Mouse (Mus musculus) stomach, embryonic 16.5 days (tissue): ENCODE measurements around the gene Mrpl58. TPM values are rescaled to one million over a fixed set of nuclear protein-coding genes. Genes with fewer than 3 reads are reported as not detected.

Experiments used
- ATAC-seq: fragments of 200-750 bp; cut with Nextera tagmentation; 2 replicates; pipeline ENCODE4 v1.8.0; 2017; ENCODE audit warnings: moderate number of reproducible peaks, moderate TSS enrichment; ENCODE audit not compliant: insufficient read depth, low FRiP score
- H3K27ac ChIP-seq: fragments of 300-500 bp; sonication (generic); 2 replicates; pipeline ENCODE4 v1.5.1; 2014; ENCODE audit warnings: low read length
- H3K27me3 ChIP-seq: fragments of 300-500 bp; sonication (generic); 2 replicates; pipeline ENCODE4 v1.6.1; 2014; ENCODE audit warnings: low read length, control low read depth, mixed read lengths; ENCODE audit not compliant: control insufficient read depth, insufficient read depth
- H3K36me3 ChIP-seq: fragments of 300-500 bp; sonication (generic); 2 replicates; pipeline ENCODE4 v1.6.1; 2014; ENCODE audit warnings: low read length; ENCODE audit not compliant: control insufficient read depth, insufficient read depth
- H3K4me1 ChIP-seq: fragments of 300-500 bp; sonication (generic); 2 replicates; pipeline ENCODE4 v1.6.1; 2014; ENCODE audit warnings: low read length, control low read depth, mixed read lengths; ENCODE audit not compliant: control insufficient read depth, insufficient read depth
- H3K4me2 ChIP-seq: fragments of 300-500 bp; sonication (generic); 2 replicates; pipeline ENCODE4 v1.6.1; 2014; ENCODE audit warnings: low read depth, low read length, mixed read lengths
- H3K4me3 ChIP-seq: fragments of 300-500 bp; sonication (generic); replicated peaks from 2 replicates; pipeline ENCODE4 v1.5.1; 2014; ENCODE audit warnings: mild to moderate bottlenecking, low read length
- H3K9ac ChIP-seq: fragments of 300-500 bp; sonication (generic); 2 replicates; pipeline ENCODE4 v1.6.1; 2014; ENCODE audit warnings: low read length
- H3K9me3 ChIP-seq: fragments of 300-500 bp; sonication (generic); replicated peaks from 2 replicates; pipeline ENCODE4 v1.6.1; 2016; ENCODE audit warnings: low read length, control low read depth; ENCODE audit not compliant: control insufficient read depth
- WGBS: fragments of 180-500 bp; shearing (Covaris S2); extraction: QIAGEN DNeasy Blood & Tissue Kit; methylation state at CpG from one replicate; pipeline ENCODE4 v1.1.7; 2014; 5-methylcytosine and 5-hydroxymethylcytosine counted together
- polyA plus RNA-seq: library from polyadenylated mRNA; unstranded; fragments of >200 nt; fragmentation: Nextera tagmentation; extraction: Ambion mirVana; gene quantifications from 2 replicates; pipeline ENCODE4 v1.2.1, GENCODE M21; 2015

Mrpl58 gene
- 160 and 162 TPM in 2 replicates for polyA plus RNA-seq

- Histone ChIP-seq H3K4me2 (peak within 1 kb of the TSS; percentile 89), H3K27ac (peak within 1 kb of the TSS; percentile 88), H3K9me3 (no peaks in the 10 kb centered on the region), H3K36me3 (0 out of 2 replicates have a peak, but pooled peaks cover 4% of the 10 kb centered on the region), H3K4me1 (peaks cover 10% of the 10 kb centered on the region), H3K27me3 (no peaks in the 10 kb centered on the region), H3K4me3 (peak within 1 kb of the TSS; percentile 72), H3K9ac (peak within 1 kb of the TSS; percentile 91)
- WGBS: 3% methylated on average over 50 of the region's 50 CpGs
- ATAC-seq: peak; percentile 90
These were observed at the start of gene Mrpl58 for GRCm38 (mm10) chr11:115403338-115404124. TSS of gene Mrpl58 (plus strand) at chr11:115403752.

- Histone ChIP-seq H3K27ac (no peak overlapping the region), H3K9me3 (no peaks in the 10 kb centered on the region), H3K4me1 (peaks cover 7% of the 10 kb centered on the region; the same call in 1 of the 2 replicates), H3K9ac (no peak overlapping the region), H3K4me2 (no peak overlapping the region), H3K4me3 (no peak overlapping the region), H3K27me3 (no peaks in the 10 kb centered on the region), H3K36me3 (no peaks in the 10 kb centered on the region)
- 10% methylated on average over 8 of the region's 8 CpGs for WGBS
- 0 out of 2 replicates have a peak, but pooled peaks have one; percentile 18 for ATAC-seq
These were observed 49.4 kb upstream of the Mrpl58 start for GRCm38 (mm10) chr11:115354183-115354582.

- ATAC-seq: peak; percentile 35; the same call in 1 of the 2 replicates
These were observed 45.1 kb upstream of the Mrpl58 start for GRCm38 (mm10) chr11:115358468-115358867.

GRCm38 (mm10) chr11:115359293-115359692 lies 44.3 kb upstream of the Mrpl58 start:
- Histone ChIP-seq H3K9me3 (no peaks in the 10 kb centered on the region), H3K4me2 (no peak overlapping the region), H3K4me1 (peaks cover 20% of the 10 kb centered on the region), H3K4me3 (no peak overlapping the region), H3K9ac (peak overlapping the region; percentile 42; the same call in 1 of the 2 replicates), H3K27me3 (no peaks in the 10 kb centered on the region), H3K36me3 (no peaks in the 10 kb centered on the region), H3K27ac (peak overlapping the region; percentile 71)
- WGBS: 39% methylated on average over 3 of the region's 3 CpGs
- ATAC-seq: peak; percentile 30; the same call in 1 of the 2 replicates

More at GRCm38 (mm10) chr11:115358468-115358867, 45.1 kb upstream of the Mrpl58 start:
- Histone ChIP-seq H3K4me1 (peaks cover 13% of the 10 kb centered on the region), H3K9me3 (no peaks in the 10 kb centered on the region), H3K4me2 (no peak overlapping the region), H3K9ac (0 out of 2 replicates have a peak overlapping the region, but pooled peaks have one; percentile 5), H3K27ac (peak overlapping the region; percentile 71; the same call in 1 of the 2 replicates), H3K36me3 (no peaks in the 10 kb centered on the region), H3K27me3 (no peaks in the 10 kb centered on the region), H3K4me3 (no peak overlapping the region)
- WGBS: 17% methylated on average over 5 of the region's 5 CpGs

DNA sequence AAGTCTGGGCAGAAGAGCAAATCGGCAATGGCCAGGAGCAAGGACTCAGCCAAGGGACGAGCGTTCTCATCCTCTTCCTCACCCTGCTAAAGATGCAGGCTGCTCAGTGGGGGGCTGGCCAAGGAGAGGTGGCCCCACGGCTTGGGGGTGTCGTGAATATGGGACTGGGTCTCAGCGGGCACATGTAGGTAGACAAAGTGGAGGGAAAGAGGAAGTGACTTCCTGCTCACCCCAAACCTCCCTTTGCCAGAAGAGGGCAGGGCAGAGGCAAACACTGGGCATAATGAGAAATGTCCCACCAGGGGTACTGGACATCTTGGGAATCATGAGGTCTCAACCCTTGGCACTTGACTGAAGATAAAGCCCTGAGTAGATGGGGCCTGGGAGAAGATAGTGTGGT lies 43.8 kb upstream of the Mrpl58 start:
- Histone ChIP-seq H3K27ac (peak overlapping the region; percentile 71), H3K27me3 (no peaks in the 10 kb centered on the region), H3K9ac (peak overlapping the region; percentile 42; the same call in 1 of the 2 replicates), H3K4me3 (no peak overlapping the region), H3K36me3 (no peaks in the 10 kb centered on the region), H3K4me1 (peaks cover 23% of the 10 kb centered on the region), H3K4me2 (no peak overlapping the region), H3K9me3 (no peaks in the 10 kb centered on the region)
- no peak for ATAC-seq
- 61% methylated on average over 6 of the region's 6 CpGs for WGBS

- Histone ChIP-seq H3K9ac (peak overlapping the region; percentile 9), H3K36me3 (no peaks in the 10 kb centered on the region), H3K27me3 (peaks cover 15% of the 10 kb centered on the region), H3K9me3 (no peaks in the 10 kb centered on the region), H3K4me2 (peak overlapping the region; percentile 29; the same call in 1 of the 2 replicates), H3K4me3 (no peak overlapping the region), H3K4me1 (peaks cover 39% of the 10 kb centered on the region), H3K27ac (peak overlapping the region; percentile 80)
- ATAC-seq: peak; percentile 34; the same call in 1 of the 2 replicates
- 72% methylated on average over 3 of the region's 3 CpGs for WGBS
These were observed 39.4 kb upstream of the Mrpl58 start for GRCm38 (mm10) chr11:115364136-115364535.

DNA sequence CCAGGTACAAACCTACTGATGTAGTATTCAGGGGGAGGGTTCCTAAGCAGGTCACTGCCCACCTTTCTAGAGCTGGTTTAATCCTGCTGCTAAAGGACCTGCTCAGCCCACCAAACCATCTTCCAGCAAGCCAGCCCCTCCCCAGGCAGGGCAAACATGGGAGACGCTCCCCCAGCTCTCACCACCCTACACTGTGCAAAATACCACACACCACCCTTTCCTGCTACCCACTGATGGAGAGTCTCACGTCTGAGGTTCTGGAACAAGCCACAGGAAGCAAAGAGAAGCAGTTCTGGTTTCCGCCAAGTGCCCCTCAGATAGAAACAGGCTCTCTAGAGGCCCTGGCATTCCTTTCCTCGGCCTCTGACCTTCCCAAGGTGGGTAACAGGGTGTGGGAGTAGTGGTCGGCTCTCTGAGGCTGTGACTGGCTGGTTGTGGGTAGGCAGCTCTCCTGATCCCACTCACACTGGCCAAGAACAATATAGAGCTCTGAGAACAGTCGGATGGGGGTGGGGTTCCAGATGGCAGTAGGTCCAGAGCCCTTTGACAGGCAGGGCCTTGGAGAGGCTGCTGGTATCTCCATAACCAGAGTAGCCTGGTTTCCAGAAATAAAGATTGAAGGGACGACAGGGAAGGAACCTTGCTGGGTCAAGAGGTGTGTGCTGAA lies 37.4 kb upstream of the Mrpl58 start:
- H3K27me3 ChIP-seq: peaks cover 15% of the 10 kb centered on the region
- 35% methylated on average over 7 of the region's 7 CpGs for WGBS
- H3K9ac ChIP-seq: peak overlapping the region; percentile 77

GRCm38 (mm10) chr11:115366706-115367394 lies 36.7 kb upstream of the Mrpl58 start:
- H3K27ac ChIP-seq: peak overlapping the region; percentile 62
- peak overlapping the region; percentile 77 for H3K9ac ChIP-seq
- no peaks in the 10 kb centered on the region for H3K9me3 ChIP-seq
- peak overlapping the region; percentile 82 for H3K4me2 ChIP-seq
- no peaks in the 10 kb centered on the region for H3K36me3 ChIP-seq
- peaks cover 15% of the 10 kb centered on the region for H3K27me3 ChIP-seq
- 5% methylated on average over 28 of the region's 28 CpGs for WGBS
- no peak for ATAC-seq
- peaks cover 33% of the 10 kb centered on the region for H3K4me1 ChIP-seq
- peak overlapping the region; percentile 63 for H3K4me3 ChIP-seq

More for the DNA sequence above, 37.4 kb upstream of the Mrpl58 start:
- no peaks in the 10 kb centered on the region for H3K36me3 ChIP-seq
- peak overlapping the region; percentile 1; the same call in 1 of the 2 replicates for H3K27ac ChIP-seq
- peaks cover 33% of the 10 kb centered on the region for H3K4me1 ChIP-seq
- H3K4me3 ChIP-seq: peak overlapping the region; percentile 63
- peak overlapping the region; percentile 82 for H3K4me2 ChIP-seq
- ATAC-seq: no peak
- H3K9me3 ChIP-seq: no peaks in the 10 kb centered on the region
